Mouse (Mus musculus): ENCODE measurements at regions not wholly inside any gene's neighbourhood (a gene's known extent, or its start where the extent isn't known, plus 50 kb on each side); places are given as distances from the start of the nearest gene placed in this dataset.

GRCm38 (mm10) chr3:149993199-149993598 is 1002.8 kb upstream of the Adgrl2 start:
- DNase-seq (ENCODE audit: extremely low read depth, low read depth, low spot score): no peak

GRCm38 (mm10) chr3:149987801-149988200 is 997.4 kb upstream of the Adgrl2 start:
- DNase-seq (ENCODE audit: extremely low read depth, low read depth, low spot score): no peak

- no peak for DNase-seq (ENCODE audit: extremely low read depth, low read depth, low spot score)
Observed at GRCm38 (mm10) chr3:149956993-149957392, 966.6 kb upstream of the Adgrl2 start.

GRCm38 (mm10) chr3:149936197-149936596 is 945.8 kb upstream of the Adgrl2 start:
- DNase-seq (ENCODE audit: extremely low read depth, low read depth, low spot score): no peak

- no peak for DNase-seq (ENCODE audit: extremely low read depth, low read depth, low spot score)
Observed at GRCm38 (mm10) chr3:149934832-149935231, 944.5 kb upstream of the Adgrl2 start.

GRCm38 (mm10) chr3:149928456-149929360 is 938.4 kb upstream of the Adgrl2 start:
- no peak for DNase-seq (ENCODE audit: extremely low read depth, low read depth, low spot score)

- no peak for DNase-seq (ENCODE audit: extremely low read depth, low read depth, low spot score)
Observed at GRCm38 (mm10) chr3:149920206-149920605, 929.9 kb upstream of the Adgrl2 start.

GRCm38 (mm10) chr3:149918201-149918600 is 927.8 kb upstream of the Adgrl2 start:
- no peak for DNase-seq (ENCODE audit: extremely low read depth, low read depth, low spot score)

GRCm38 (mm10) chr3:149910721-149911120 is 920.4 kb upstream of the Adgrl2 start:
- DNase-seq (ENCODE audit: extremely low read depth, low read depth, low spot score): no peak

- no peak for DNase-seq (ENCODE audit: extremely low read depth, low read depth, low spot score)
Observed at GRCm38 (mm10) chr3:149901783-149902182, 911.4 kb upstream of the Adgrl2 start.

GRCm38 (mm10) chr3:149876553-149876952 is 886.2 kb upstream of the Adgrl2 start:
- no peak for DNase-seq (ENCODE audit: extremely low read depth, low read depth, low spot score)

GRCm38 (mm10) chr3:149865945-149866344 is 875.6 kb upstream of the Adgrl2 start:
- no peak for DNase-seq (ENCODE audit: extremely low read depth, low read depth, low spot score)

GRCm38 (mm10) chr3:149846941-149847539 is 856.7 kb upstream of the Adgrl2 start:
- no peak for DNase-seq (ENCODE audit: extremely low read depth, low read depth, low spot score)

GRCm38 (mm10) chr3:149845826-149846486 is 855.6 kb upstream of the Adgrl2 start:
- no peak for DNase-seq (ENCODE audit: extremely low read depth, low read depth, low spot score)

- no peak for DNase-seq (ENCODE audit: extremely low read depth, low read depth, low spot score)
Observed at GRCm38 (mm10) chr3:149845083-149845825, 854.9 kb upstream of the Adgrl2 start.

GRCm38 (mm10) chr3:149837921-149838320 is 847.6 kb upstream of the Adgrl2 start:
- DNase-seq (ENCODE audit: extremely low read depth, low read depth, low spot score): no peak

- DNase-seq (ENCODE audit: extremely low read depth, low read depth, low spot score): no peak
Observed at GRCm38 (mm10) chr3:149836467-149837233, 846.3 kb upstream of the Adgrl2 start.

- no peak for DNase-seq (ENCODE audit: extremely low read depth, low read depth, low spot score)
Observed at GRCm38 (mm10) chr3:149827181-149827580, 836.8 kb upstream of the Adgrl2 start.

GRCm38 (mm10) chr3:149826757-149827156 is 836.4 kb upstream of the Adgrl2 start:
- no peak for DNase-seq (ENCODE audit: extremely low read depth, low read depth, low spot score)

- DNase-seq (ENCODE audit: extremely low read depth, low read depth, low spot score): no peak
Observed at GRCm38 (mm10) chr3:149820670-149821069, 830.3 kb upstream of the Adgrl2 start.
